In genomic region chr8:102345392-102345791, GRCm38 (mm10) we compare ENCODE assay signal across 25 mouse cellular contexts.
DNase-seq lines count a peak whose midpoint lies in the region; ATAC-seq and TF ChIP-seq lines count a peak whose summit lies in the region.
"Had no signal": no experiment of that assay in that cellular context is flagged by ENCODE, and none has a peak within 500 bp of the region (broad histone marks: within the 10 kb centered on the region; RNA-seq: fewer than 3 reads in every experiment).

No protein-coding gene starts in this region.

- no peak for DNase-seq in heart, postnatal 10 days
- no peak for DNase-seq in heart, adult 2 months
- DNase-seq in heart, postnatal 36 days: no peak
- peak; percentile 13 for DNase-seq in heart, postnatal 0 days (ENCODE audit: low spot score)
- no peak for DNase-seq in heart, adult 11 months
- DNase-seq: adrenal gland, adult 8-10 months; adrenal gland, postnatal 14 days; adrenal gland, postnatal 36 days; B cell, adult 2 months; cerebellum, adult 11-12 months; cerebellum, adult 2 months; cerebellum, adult 9-10 months; cerebellum, postnatal 10 days; cerebellum, postnatal 25 days had no signal

- TF ChIP-seq POLR2A in heart, adult 2 months (IDR thresholded peaks at IDR 0.05; ENCODE audit: insufficient read depth, low read depth, low read length): no peak

- H3K4me3 ChIP-seq in heart, embryonic 11.5 days (ENCODE audit: low read depth, low read length): no peak overlapping the region
- H3K4me3 ChIP-seq in heart, embryonic 13.5 days: no peak overlapping the region
- no peak overlapping the region for H3K4me3 ChIP-seq in heart, adult 2 months
- H3K4me3 ChIP-seq in heart, embryonic 15.5 days: no peak overlapping the region
- H3K4me3 ChIP-seq in heart, postnatal 0 days (ENCODE audit: low read depth, low read length): no peak overlapping the region
- H3K4me3 ChIP-seq: embryonic facial prominence, embryonic 10.5 days; embryonic facial prominence, embryonic 12.5 days; forebrain, embryonic 13.5 days had no signal

- intact Hi-C loops in heart, postnatal 10 days (cut with DNase I): no loop called here
- intact Hi-C loops in heart, adult 2 months (cut with DNase I): no loop called here
- intact Hi-C loops in heart, postnatal 36 days (cut with DNase I): no loop called here

- no peak overlapping the region for H3K27ac ChIP-seq in heart, embryonic 11.5 days (ENCODE audit: low read depth, low read length)
- peak overlapping the region; percentile 24; the same call in 1 of the 2 replicates for H3K27ac ChIP-seq in heart, embryonic 13.5 days (replicated peaks)
- no peak overlapping the region for H3K27ac ChIP-seq in heart, adult 2 months
- H3K27ac ChIP-seq in heart, embryonic 15.5 days: no peak overlapping the region
- H3K27ac ChIP-seq in heart, postnatal 0 days (ENCODE audit: low read depth): no peak overlapping the region
- H3K27ac ChIP-seq: embryonic facial prominence, embryonic 10.5 days; embryonic facial prominence, embryonic 12.5 days; forebrain, embryonic 13.5 days had no signal

- TF ChIP-seq CTCF in heart, adult 2 months (IDR thresholded peaks at IDR 0.05): no peak
- TF ChIP-seq CTCF in heart, postnatal 0 days (IDR thresholded peaks at IDR 0.05; ENCODE audit: low read depth): no peak

- TF ChIP-seq EP300 in heart, adult 2 months (IDR thresholded peaks at IDR 0.05; ENCODE audit: insufficient read depth, low read depth, low read length): no peak
- TF ChIP-seq EP300 in heart, postnatal 0 days (IDR thresholded peaks at IDR 0.05; ENCODE audit: low read depth): no peak

- H3K27me3 ChIP-seq in heart, embryonic 11.5 days (ENCODE audit: control insufficient read depth, insufficient read depth, low read length): no peaks in the 10 kb centered on the region
- no peaks in the 10 kb centered on the region for H3K27me3 ChIP-seq in heart, embryonic 13.5 days (replicated peaks)
- no peaks in the 10 kb centered on the region for H3K27me3 ChIP-seq in heart, adult 2 months (ENCODE audit: control insufficient read depth, insufficient read depth, low read length)
- no peaks in the 10 kb centered on the region for H3K27me3 ChIP-seq in heart, embryonic 15.5 days
- no peaks in the 10 kb centered on the region for H3K27me3 ChIP-seq in heart, postnatal 0 days (ENCODE audit: control insufficient read depth, insufficient read depth, low read length)
- H3K27me3 ChIP-seq: CH12.LX; embryonic facial prominence, embryonic 12.5 days; forebrain, embryonic 13.5 days; Patski had no signal

- no peaks in the 10 kb centered on the region for H3K9me3 ChIP-seq in heart, embryonic 11.5 days (replicated peaks; ENCODE audit: control insufficient read depth, low read length)
- no peaks in the 10 kb centered on the region for H3K9me3 ChIP-seq in heart, embryonic 13.5 days
- no peaks in the 10 kb centered on the region for H3K9me3 ChIP-seq in heart, embryonic 15.5 days (replicated peaks)
- H3K9me3 ChIP-seq in heart, postnatal 0 days (replicated peaks; ENCODE audit: control insufficient read depth, low read length): no peaks in the 10 kb centered on the region
- H3K9me3 ChIP-seq: embryonic facial prominence, embryonic 10.5 days; embryonic facial prominence, embryonic 12.5 days; forebrain, embryonic 13.5 days had no signal

- H3K79me2 ChIP-seq in heart, adult 2 months (replicated peaks; ENCODE audit: control insufficient read depth, insufficient read depth, low read length): no peaks in the 10 kb centered on the region

- ATAC-seq in heart, embryonic 11.5 days (replicated peaks; ENCODE audit: insufficient number of reproducible peaks, low FRiP score, low TSS enrichment): peak; percentile 55
- no peak for ATAC-seq in heart, embryonic 13.5 days (ENCODE audit: extremely low read depth, insufficient number of reproducible peaks, low FRiP score, low TSS enrichment)
- peak; percentile 50; the same call in 1 of the 2 replicates for ATAC-seq in heart, embryonic 15.5 days (replicated peaks; ENCODE audit: insufficient number of reproducible peaks, insufficient read depth, low FRiP score, low read depth)
- ATAC-seq in heart, postnatal 0 days (ENCODE audit: insufficient read depth, low read depth): no peak
- ATAC-seq: activated CD4-positive, CD25-positive, alpha-beta regulatory T cell, adult 4 months; CD4-positive, CD25-positive, alpha-beta regulatory T cell, adult 4 months; forebrain, embryonic 13.5 days; Patski had no signal

- H3K4me1 ChIP-seq in heart, embryonic 11.5 days (ENCODE audit: control insufficient read depth, insufficient read depth, low read length): no peaks in the 10 kb centered on the region
- no peaks in the 10 kb centered on the region for H3K4me1 ChIP-seq in heart, embryonic 13.5 days
- no peaks in the 10 kb centered on the region for H3K4me1 ChIP-seq in heart, adult 2 months (ENCODE audit: control insufficient read depth, insufficient read depth, low read length)
- H3K4me1 ChIP-seq in heart, embryonic 15.5 days (replicated peaks): no peaks in the 10 kb centered on the region
- no peaks in the 10 kb centered on the region for H3K4me1 ChIP-seq in heart, postnatal 0 days (ENCODE audit: control insufficient read depth, insufficient read depth)
- H3K4me1 ChIP-seq: embryonic facial prominence, embryonic 10.5 days; embryonic facial prominence, embryonic 12.5 days; forebrain, embryonic 13.5 days had no signal

- WGBS in heart, embryonic 11.5 days (ENCODE audit: insufficient replicate concordance): 34% methylated on average over 1 of the region's 1 CpGs
- WGBS in heart, embryonic 13.5 days: 13% methylated on average over 1 of the region's 1 CpGs
- 9% methylated on average over 1 of the region's 1 CpGs for WGBS in heart, adult 2 months
- 27% methylated on average over 1 of the region's 1 CpGs for WGBS in heart, embryonic 15.5 days
- 25% methylated on average over 1 of the region's 1 CpGs for WGBS in heart, postnatal 0 days

- no peak overlapping the region for H3K9ac ChIP-seq in heart, embryonic 11.5 days (ENCODE audit: low read depth, low read length)
- no peak overlapping the region for H3K9ac ChIP-seq in heart, embryonic 13.5 days
- H3K9ac ChIP-seq in heart, adult 2 months (ENCODE audit: low read depth, low read length): no peak overlapping the region
- H3K9ac ChIP-seq in heart, embryonic 15.5 days: no peak overlapping the region
- H3K9ac ChIP-seq in heart, postnatal 0 days (replicated peaks; ENCODE audit: low read depth, low read length): no peak overlapping the region
- H3K9ac ChIP-seq: embryonic facial prominence, embryonic 12.5 days; forebrain, embryonic 13.5 days had no signal

- H3K36me3 ChIP-seq in heart, embryonic 11.5 days (ENCODE audit: control insufficient read depth, insufficient read depth, low read length): no peaks in the 10 kb centered on the region
- no peaks in the 10 kb centered on the region for H3K36me3 ChIP-seq in heart, embryonic 13.5 days
- no peaks in the 10 kb centered on the region for H3K36me3 ChIP-seq in heart, adult 2 months (ENCODE audit: control insufficient read depth, insufficient read depth, low read length)
- H3K36me3 ChIP-seq in heart, embryonic 15.5 days: no peaks in the 10 kb centered on the region
- no peaks in the 10 kb centered on the region for H3K36me3 ChIP-seq in heart, postnatal 0 days (replicated peaks; ENCODE audit: control insufficient read depth, insufficient read depth, low read length)
- H3K36me3 ChIP-seq: embryonic facial prominence, embryonic 10.5 days; embryonic facial prominence, embryonic 12.5 days; G1E had no signal

- H3K4me2 ChIP-seq in heart, embryonic 11.5 days: no peak overlapping the region
- no peak overlapping the region for H3K4me2 ChIP-seq in heart, embryonic 13.5 days
- H3K4me2 ChIP-seq in heart, embryonic 15.5 days: no peak overlapping the region
- no peak overlapping the region for H3K4me2 ChIP-seq in heart, postnatal 0 days (ENCODE audit: low read depth, low read length)
- H3K4me2 ChIP-seq: embryonic facial prominence, embryonic 12.5 days; forebrain, embryonic 13.5 days had no signal

Comparison
In these comparisons a context has a peak if more than half of its experiments do, and no peak if none do; other contexts are left out.
1. ATAC-seq: peak in heart, embryonic 11.5 days (single experiment) and heart, embryonic 15.5 days (single experiment); none in heart, embryonic 13.5 days (single experiment) and heart, postnatal 0 days (single experiment).